Mouse (Mus musculus): ENCODE data around the gene B3galt4. TPM values are rescaled to one million over a fixed set of nuclear protein-coding genes. Genes with fewer than 3 reads are reported as not detected.
A peak's percentile ranks its signal among the peaks of the same experiment; 100 is the strongest.
"Not testable (repeated sequence)": the region's sequence is repeated elsewhere in the genome, so short reads cannot be mapped to it uniquely, and the experiment has no call there.

Gene B3galt4
- polyA plus RNA-seq, 1 experiment from 2014 or later: 13.1 TPM

DNA sequence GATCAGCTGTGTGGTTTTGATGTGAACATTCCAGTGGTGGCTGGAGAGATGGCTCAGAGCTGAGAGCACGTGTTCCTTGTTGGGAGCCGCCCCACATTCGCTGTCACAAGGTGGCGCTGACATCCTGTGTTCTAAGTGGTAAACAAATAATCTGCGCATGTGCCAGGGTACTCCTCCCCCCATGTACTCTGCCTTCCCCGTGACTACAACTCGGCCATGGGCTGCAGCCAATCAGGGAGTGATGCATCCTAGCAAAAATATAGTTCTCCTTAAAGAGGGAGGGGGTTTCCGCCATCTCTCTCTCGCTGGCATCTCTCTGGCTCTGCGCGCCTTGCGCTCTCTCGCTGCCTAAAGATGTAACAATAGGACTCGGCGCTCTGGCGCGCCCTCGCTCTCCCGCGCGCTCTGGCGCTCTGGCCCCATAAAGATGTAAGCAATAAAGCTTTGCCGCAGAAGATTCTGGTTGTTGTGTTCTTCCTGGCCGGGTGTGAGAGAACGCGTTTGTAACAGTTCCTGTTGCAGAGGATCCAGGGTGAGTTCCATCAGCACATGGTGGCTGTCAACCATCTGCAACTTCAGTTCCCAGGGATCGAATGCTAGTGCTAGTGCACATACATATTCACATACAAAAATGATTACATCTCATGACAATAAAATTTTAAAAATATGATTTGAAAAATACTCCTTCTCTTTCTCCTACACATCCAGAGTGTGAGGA lies 30.1 kb upstream of the B3galt4 start:
- H3K4me1 ChIP-seq: peaks cover 29% of the 10 kb centered on the region
- H3K4me2 ChIP-seq: peak overlapping the region; percentile 67
- H3K9ac ChIP-seq (replicated peaks): peak overlapping the region; percentile 68
- H3K27ac ChIP-seq (replicated peaks): peak overlapping the region; percentile 93
- peaks cover 40% of the 10 kb centered on the region for H3K27me3 ChIP-seq (replicated peaks)
- peak; percentile 97 for ATAC-seq (ENCODE audit: low FRiP score)
- H3K9me3 ChIP-seq (replicated peaks); H3K36me3 ChIP-seq: not testable (repeated sequence)
- under 1% methylated on average over 27 of the region's 27 CpGs for WGBS
- peak overlapping the region; percentile 58 for H3K4me3 ChIP-seq (replicated peaks)

DNA sequence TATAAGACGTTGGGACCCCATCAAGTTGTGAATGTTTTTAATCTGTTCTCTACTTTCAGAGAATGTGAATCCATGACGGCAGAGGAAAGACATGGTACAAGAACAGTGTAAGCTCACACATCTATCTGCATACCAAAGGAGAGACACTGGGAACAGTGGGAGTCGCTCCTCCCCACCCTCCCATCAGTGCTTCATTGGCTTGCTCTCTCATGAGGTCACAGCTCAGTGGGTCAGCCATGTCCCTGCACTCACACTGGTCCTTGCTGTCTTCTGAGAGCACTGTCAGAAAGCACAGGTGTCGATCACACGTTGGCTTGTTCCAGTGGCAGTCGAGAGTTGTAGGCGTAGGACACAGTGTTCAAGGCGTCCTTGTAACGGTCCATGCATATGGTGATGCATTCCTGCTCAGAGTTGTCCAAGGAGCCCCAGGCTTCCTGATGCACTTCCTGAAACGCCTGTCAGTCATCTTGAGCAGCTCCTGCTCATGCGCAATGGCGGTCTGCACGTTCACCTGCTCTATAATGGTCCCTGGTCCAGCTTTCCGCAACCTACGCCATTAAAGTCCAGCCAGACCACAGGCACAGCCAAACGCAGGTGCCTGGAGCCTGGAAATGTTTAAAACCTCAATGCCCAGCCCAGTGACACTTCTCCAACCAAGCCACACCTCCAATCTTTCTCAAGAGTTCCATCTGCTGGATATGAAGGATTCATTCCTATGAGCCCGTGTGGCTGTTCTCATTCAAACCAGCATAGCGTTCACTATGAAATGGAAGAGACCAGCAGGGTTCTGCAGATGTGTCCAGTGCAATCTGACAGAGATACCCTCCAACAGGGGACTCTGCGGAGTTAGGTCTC lies 29.1 kb upstream of the B3galt4 start:
- peaks cover 46% of the 10 kb centered on the region for H3K27me3 ChIP-seq (replicated peaks)
- 79% methylated on average over 19 of the region's 19 CpGs for WGBS
- H3K4me3 ChIP-seq (replicated peaks): peak overlapping the region; percentile 58; the same call in 1 of the 2 replicates
- H3K9ac ChIP-seq (replicated peaks): 0 out of 2 replicates have a peak overlapping the region, but pooled peaks have one; percentile 26
- H3K4me1 ChIP-seq: peaks cover 29% of the 10 kb centered on the region
- H3K4me2 ChIP-seq: peak overlapping the region; percentile 67
- peak overlapping the region; percentile 93 for H3K27ac ChIP-seq (replicated peaks)
- ATAC-seq (ENCODE audit: low FRiP score): peak; percentile 16
- H3K36me3 ChIP-seq: no peaks in the 10 kb centered on the region
- no peaks in the 10 kb centered on the region for H3K9me3 ChIP-seq (replicated peaks)

DNA sequence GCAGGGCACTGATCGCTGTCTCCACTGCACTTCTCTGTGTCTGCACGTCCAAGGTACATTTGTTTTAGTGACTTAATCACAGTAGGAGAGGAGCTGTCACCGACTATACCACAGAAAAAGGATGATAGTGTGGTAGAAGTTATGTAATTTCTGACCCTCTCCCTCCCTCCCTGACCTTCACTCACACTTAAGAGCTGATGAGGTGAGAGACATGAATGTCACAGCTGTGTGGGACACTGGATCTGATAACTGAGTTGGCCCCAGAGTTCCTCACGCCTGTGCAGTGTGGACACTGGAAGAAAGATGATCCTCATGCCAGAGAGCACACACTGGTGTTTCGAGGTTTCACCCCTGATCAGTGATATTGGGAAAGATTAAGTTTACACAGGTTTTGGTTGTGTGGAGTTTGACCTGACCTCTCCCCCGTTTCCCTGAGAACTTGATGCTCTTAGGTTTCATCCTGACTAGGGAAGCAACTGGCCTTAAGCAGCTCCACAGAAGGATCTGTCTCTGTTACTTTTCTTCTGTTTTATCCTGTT lies 28.3 kb upstream of the B3galt4 start:
- H3K27ac ChIP-seq (replicated peaks): no peak overlapping the region
- 82% methylated on average over 6 of the region's 6 CpGs for WGBS
- no peak for ATAC-seq (ENCODE audit: low FRiP score)
- H3K4me3 ChIP-seq (replicated peaks): no peak overlapping the region
- H3K4me1 ChIP-seq: peaks cover 29% of the 10 kb centered on the region
- H3K27me3 ChIP-seq (replicated peaks): peaks cover 50% of the 10 kb centered on the region
- no peak overlapping the region for H3K4me2 ChIP-seq
- H3K9me3 ChIP-seq (replicated peaks): no peaks in the 10 kb centered on the region
- no peaks in the 10 kb centered on the region for H3K36me3 ChIP-seq
- H3K9ac ChIP-seq (replicated peaks): no peak overlapping the region

DNA sequence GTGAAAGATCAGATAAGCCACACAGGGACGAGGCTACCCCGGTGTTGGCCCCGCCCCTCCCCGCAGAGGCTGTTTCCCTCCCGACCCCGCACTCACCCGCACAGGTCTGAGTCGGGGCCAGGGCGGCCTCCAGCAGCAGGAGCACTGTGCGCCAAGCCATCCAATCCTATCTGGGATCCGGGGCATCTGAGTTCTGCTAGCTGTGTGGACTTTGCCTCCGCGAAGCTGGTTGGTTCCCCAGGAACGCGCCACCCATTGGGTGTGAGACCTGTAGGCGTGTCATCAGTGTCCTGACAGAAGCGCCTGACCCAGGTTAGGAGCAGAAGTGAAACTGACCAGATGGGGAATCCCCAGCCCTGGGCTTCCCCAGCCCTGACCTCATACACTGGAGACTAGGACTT lies 27.3 kb upstream of the B3galt4 start:
- Histone ChIP-seq H3K27me3 (replicated peaks) (peaks cover 53% of the 10 kb centered on the region), H3K4me1 (peaks cover 29% of the 10 kb centered on the region), H3K9ac (replicated peaks) (peak overlapping the region; percentile 41), H3K4me2 (peak overlapping the region; percentile 62), H3K9me3 (replicated peaks) (no peaks in the 10 kb centered on the region), H3K27ac (replicated peaks) (no peak overlapping the region), H3K36me3 (no peaks in the 10 kb centered on the region), H3K4me3 (replicated peaks) (peak overlapping the region; percentile 41)
- WGBS: 2% methylated on average over 17 of the region's 17 CpGs
- no peak for ATAC-seq (ENCODE audit: low FRiP score)

DNA sequence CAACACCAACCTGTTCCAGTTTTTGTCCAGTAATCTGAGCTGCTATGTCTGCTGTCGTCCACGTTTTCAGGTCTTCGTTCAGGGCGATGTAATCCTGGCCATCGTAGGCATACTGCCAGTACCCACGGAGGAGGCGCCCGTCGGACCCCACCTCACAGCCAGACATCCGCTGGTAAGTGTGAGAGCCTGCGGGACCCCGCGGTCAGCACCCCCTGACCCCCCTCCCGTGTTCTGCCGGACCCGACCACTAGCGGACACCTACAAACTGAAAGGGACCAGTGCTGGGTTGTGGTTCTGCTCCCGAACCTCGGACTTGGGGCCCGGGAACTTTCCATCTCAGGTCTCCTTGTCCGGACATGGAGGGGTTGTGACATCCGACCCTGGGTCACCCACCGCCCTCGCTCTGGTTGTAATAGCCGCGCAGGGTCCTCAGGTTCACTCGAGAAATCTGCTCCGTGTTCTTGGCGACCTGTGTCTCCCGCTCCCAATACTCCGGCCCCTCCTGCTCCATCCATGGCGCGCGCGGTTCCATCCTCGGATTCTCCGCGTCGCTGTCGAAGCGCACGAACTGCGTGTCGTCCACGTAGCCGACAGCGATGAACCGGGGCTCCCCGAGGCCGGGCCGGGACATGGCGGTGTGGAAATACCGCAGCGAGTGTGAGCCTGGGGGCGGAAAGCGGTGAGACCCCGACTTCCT lies 26.7 kb upstream of the B3galt4 start:
- Histone ChIP-seq H3K27ac (replicated peaks) (no peak overlapping the region), H3K9ac (replicated peaks) (peak overlapping the region; percentile 41), H3K9me3 (replicated peaks) (no peaks in the 10 kb centered on the region), H3K27me3 (replicated peaks) (peaks cover 53% of the 10 kb centered on the region), H3K4me3 (replicated peaks) (peak overlapping the region; percentile 41), H3K36me3 (no peaks in the 10 kb centered on the region), H3K4me2 (peak overlapping the region; percentile 62), H3K4me1 (peaks cover 29% of the 10 kb centered on the region)
- ATAC-seq (ENCODE audit: low FRiP score): no peak
- WGBS: 3% methylated on average over 57 of the region's 57 CpGs

DNA sequence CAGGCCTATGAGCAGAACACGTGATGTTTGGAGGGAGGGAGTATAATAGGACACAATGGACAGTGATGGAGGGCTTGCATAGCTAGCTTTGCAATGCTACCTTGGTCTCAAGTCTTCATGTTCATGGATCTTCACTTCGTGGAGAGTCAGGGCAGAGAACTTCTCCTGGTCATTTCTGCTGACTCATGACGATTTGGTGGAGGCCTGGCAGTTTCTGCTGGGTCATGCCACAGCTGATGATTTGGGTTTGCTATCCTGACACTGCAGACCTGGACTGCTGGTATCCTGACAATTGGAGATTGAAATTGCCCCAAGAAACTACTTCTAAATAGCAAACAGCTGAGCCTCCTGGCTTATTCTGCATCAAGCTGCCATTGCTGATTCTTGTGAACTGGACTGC lies 22.3 kb upstream of the B3galt4 start:
- no peak for ATAC-seq (ENCODE audit: low FRiP score)
- WGBS: 72% methylated on average over 3 of the region's 3 CpGs
- no peak overlapping the region for H3K4me2 ChIP-seq
- no peak overlapping the region for H3K4me3 ChIP-seq (replicated peaks)
- H3K9ac ChIP-seq (replicated peaks): no peak overlapping the region
- H3K4me1 ChIP-seq: peaks cover 10% of the 10 kb centered on the region
- no peak overlapping the region for H3K27ac ChIP-seq (replicated peaks)
- H3K9me3 ChIP-seq (replicated peaks): no peaks in the 10 kb centered on the region
- peaks cover 48% of the 10 kb centered on the region for H3K27me3 ChIP-seq (replicated peaks)
- no peaks in the 10 kb centered on the region for H3K36me3 ChIP-seq

DNA sequence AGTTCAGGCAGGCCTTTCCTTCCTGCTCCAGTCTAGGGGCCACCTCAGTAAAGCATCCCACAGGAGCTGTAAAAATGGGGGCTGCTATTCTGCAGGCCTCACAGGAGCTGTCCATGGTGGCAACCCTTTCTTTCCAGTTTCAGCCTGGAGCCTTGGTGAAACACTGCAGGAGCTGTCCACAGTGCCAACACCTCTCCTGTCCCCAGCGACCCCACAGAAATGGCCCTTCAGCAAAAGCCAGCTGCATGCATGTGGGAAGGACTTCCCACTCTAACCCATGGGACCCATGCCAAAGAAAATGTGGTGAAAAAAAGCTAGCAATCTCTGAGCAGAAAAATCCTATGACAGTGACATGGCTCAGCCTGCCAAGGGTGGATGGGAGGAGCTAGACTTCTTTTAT lies 21.4 kb upstream of the B3galt4 start:
- H3K4me3 ChIP-seq (replicated peaks): no peak overlapping the region
- no peak overlapping the region for H3K4me2 ChIP-seq
- peaks cover 39% of the 10 kb centered on the region for H3K27me3 ChIP-seq (replicated peaks)
- WGBS: 8% methylated on average over 1 of the region's 1 CpGs
- H3K4me1 ChIP-seq: peaks cover 1% of the 10 kb centered on the region
- H3K36me3 ChIP-seq: no peaks in the 10 kb centered on the region
- no peak for ATAC-seq (ENCODE audit: low FRiP score)
- H3K9me3 ChIP-seq (replicated peaks): no peaks in the 10 kb centered on the region
- 0 out of 2 replicates have a peak overlapping the region, but pooled peaks have one; percentile 5 for H3K9ac ChIP-seq (replicated peaks)
- no peak overlapping the region for H3K27ac ChIP-seq (replicated peaks)

DNA sequence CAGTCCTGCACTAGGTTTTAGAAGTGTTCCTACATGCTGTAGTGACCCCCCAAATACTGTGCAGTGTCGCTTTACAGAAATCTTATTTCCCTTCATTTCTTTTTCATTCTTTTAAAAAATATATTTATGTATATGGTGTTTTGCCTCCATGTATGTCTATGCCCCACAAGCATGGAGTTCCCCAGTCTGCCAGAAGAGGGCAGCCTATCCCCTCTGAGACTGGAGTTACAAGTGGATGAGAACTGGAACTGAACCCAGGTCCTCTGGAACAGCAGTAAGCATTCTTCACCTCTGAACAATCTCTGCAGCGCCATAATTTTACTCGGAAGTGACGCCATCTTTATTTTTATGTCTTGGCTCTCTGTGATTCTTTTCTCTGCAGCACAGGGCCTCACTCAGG lies 18.1 kb upstream of the B3galt4 start:
- H3K4me3 ChIP-seq (replicated peaks): no peak overlapping the region
- 0 out of 2 replicates have a peak, but pooled peaks cover 17% of the 10 kb centered on the region for H3K27me3 ChIP-seq (replicated peaks)
- 78% methylated on average over 4 of the region's 4 CpGs for WGBS
- no peaks in the 10 kb centered on the region for H3K9me3 ChIP-seq (replicated peaks)
- H3K4me2 ChIP-seq: no peak overlapping the region
- H3K36me3 ChIP-seq: peaks cover 17% of the 10 kb centered on the region
- H3K9ac ChIP-seq (replicated peaks): no peak overlapping the region
- no peak for ATAC-seq (ENCODE audit: low FRiP score)
- no peak overlapping the region for H3K27ac ChIP-seq (replicated peaks)
- H3K4me1 ChIP-seq: no peaks in the 10 kb centered on the region

DNA sequence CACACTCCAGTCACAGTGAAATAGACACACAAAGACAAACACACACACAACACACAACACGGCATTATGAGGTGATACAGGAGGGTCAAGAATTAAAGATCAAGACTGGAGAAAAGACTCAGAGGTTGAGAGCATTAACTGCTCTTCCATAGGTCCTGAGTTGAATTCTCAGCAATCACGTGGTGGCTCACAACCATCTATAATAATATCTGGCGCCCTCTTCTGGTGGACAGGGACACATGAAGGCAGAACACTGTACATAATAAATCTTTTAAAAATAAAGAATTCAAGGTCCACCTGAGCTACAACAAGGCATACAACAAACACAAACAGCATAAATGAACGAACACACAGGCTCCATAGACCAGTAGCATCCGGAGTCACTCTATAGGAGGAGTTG lies 17.6 kb upstream of the B3galt4 start:
- WGBS: 31% methylated on average over 5 of the region's 5 CpGs
- peak; percentile 68 for ATAC-seq (ENCODE audit: low FRiP score)
- Histone ChIP-seq H3K36me3 (peaks cover 20% of the 10 kb centered on the region), H3K27me3 (replicated peaks) (0 out of 2 replicates have a peak, but pooled peaks cover 13% of the 10 kb centered on the region), H3K27ac (replicated peaks) (no peak overlapping the region), H3K4me1 (no peaks in the 10 kb centered on the region), H3K9me3 (replicated peaks) (no peaks in the 10 kb centered on the region), H3K9ac (replicated peaks) (no peak overlapping the region), H3K4me3 (replicated peaks) (no peak overlapping the region), H3K4me2 (no peak overlapping the region)

DNA sequence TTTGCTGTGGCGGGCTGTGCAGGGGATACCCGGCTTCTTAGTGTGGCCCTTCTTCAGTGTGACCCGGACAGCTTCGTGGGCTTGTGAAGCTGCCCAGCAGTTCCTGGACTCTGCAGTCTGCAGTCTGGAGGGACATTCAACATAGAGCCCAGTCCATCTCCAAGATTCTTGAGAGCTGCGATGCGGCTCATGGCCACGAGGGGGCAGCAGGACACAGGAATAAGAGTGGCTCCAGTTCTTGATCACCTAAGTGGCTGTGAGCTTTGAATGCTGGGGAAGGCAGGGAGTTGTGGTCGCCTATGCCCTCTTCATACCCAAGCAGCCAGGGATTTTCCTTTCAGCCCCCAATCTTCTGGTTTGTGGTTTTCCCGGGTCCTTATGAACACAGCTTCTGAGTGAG lies 17.2 kb upstream of the B3galt4 start:
- WGBS: 5% methylated on average over 9 of the region's 9 CpGs
- Histone ChIP-seq H3K9ac (replicated peaks) (no peak overlapping the region), H3K9me3 (replicated peaks) (no peaks in the 10 kb centered on the region), H3K36me3 (peaks cover 23% of the 10 kb centered on the region), H3K27ac (replicated peaks) (no peak overlapping the region), H3K4me3 (replicated peaks) (no peak overlapping the region), H3K4me2 (no peak overlapping the region), H3K27me3 (replicated peaks) (0 out of 2 replicates have a peak, but pooled peaks cover 13% of the 10 kb centered on the region), H3K4me1 (no peaks in the 10 kb centered on the region)
- peak; percentile 85 for ATAC-seq (ENCODE audit: low FRiP score)

DNA sequence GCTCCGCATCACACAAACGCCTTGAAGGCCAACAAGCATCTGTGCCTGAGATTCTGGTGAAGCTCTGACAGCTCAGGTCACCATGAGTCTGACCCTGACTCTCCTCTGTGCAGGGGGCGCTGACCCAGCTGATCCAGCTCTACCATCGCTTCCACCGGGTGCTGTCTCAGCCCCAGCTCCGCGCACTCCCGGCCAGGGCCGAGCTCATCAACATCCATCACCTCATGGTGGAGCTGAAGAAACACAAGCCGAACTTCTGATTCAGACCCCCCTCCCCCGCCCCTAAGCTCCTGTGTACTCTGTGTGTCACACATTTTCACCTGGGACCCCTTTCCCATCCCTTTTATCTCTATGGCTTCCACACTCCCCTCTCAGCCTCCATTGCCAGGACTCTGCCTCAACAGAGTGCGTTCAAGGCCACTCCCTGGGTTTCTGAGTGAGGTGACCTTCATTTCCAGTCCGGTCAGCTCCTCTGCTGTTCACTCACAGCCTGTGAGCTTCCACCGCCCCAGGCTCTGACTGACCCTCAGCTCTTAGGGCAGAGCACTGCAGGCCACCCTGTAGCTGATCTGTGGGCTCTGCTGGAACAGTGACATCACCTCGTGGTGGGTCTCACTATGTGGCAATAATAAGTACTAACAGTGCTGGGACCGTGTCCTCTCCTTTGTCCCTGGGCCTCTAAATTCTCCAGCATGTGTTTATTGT lies 14.7 kb upstream of the B3galt4 start:
- ATAC-seq (ENCODE audit: low FRiP score): no peak
- 0 out of 2 replicates have a peak, but pooled peaks cover 5% of the 10 kb centered on the region for H3K27me3 ChIP-seq (replicated peaks)
- WGBS: 90% methylated on average over 16 of the region's 16 CpGs
- no peaks in the 10 kb centered on the region for H3K4me1 ChIP-seq
- no peak overlapping the region for H3K27ac ChIP-seq (replicated peaks)
- H3K9me3 ChIP-seq (replicated peaks): no peaks in the 10 kb centered on the region
- no peak overlapping the region for H3K4me3 ChIP-seq (replicated peaks)
- H3K9ac ChIP-seq (replicated peaks): no peak overlapping the region
- no peak overlapping the region for H3K4me2 ChIP-seq
- peaks cover 48% of the 10 kb centered on the region for H3K36me3 ChIP-seq

Measured in neural tube, embryonic 15.5 days (tissue).